9 mouse cellular contexts compared by ENCODE assay signal in genomic region chr8:87660916-87661910, GRCm38 (mm10).
DNase-seq lines count a peak whose midpoint lies in the region; ATAC-seq and TF ChIP-seq lines count a peak whose summit lies in the region.
"Had no signal": no experiment of that assay in that cellular context is flagged by ENCODE, and none has a peak within 500 bp of the region (broad histone marks: within the 10 kb centered on the region; RNA-seq: fewer than 3 reads in every experiment).

No protein-coding gene starts in this region.

- DNase-seq in heart, adult 2 months, result no peak
- peak; percentile 23 for DNase-seq in mesoderm, embryonic 11.5 days (ENCODE audit: low read depth, low spot score)
- no peak for DNase-seq in gastrocnemius, postnatal 25 days
- no peak for DNase-seq in right cerebral cortex, postnatal 4 days
- DNase-seq in right cerebral cortex, postnatal 36 days (ENCODE audit: low spot score in 2 of 2), result no peak
- DNase-seq: right cerebral cortex, postnatal 25 days had no signal

- TF ChIP-seq CTCF in heart, adult 2 months (IDR thresholded peaks at IDR 0.05), result no peak
- no peak for TF ChIP-seq CTCF in ES-Bruce4 (IDR thresholded peaks at IDR 0.05; ENCODE audit: low read depth, low read length)

- H3K36me3 ChIP-seq in heart, embryonic 13.5 days, result no peaks in the 10 kb centered on the region
- H3K36me3 ChIP-seq in heart, adult 2 months (ENCODE audit: control insufficient read depth, insufficient read depth, low read length), result no peaks in the 10 kb centered on the region
- H3K36me3 ChIP-seq in ES-Bruce4 (ENCODE audit: control insufficient read depth, insufficient read depth, low read length, poor library complexity, severe bottlenecking), result no peaks in the 10 kb centered on the region
- H3K36me3 ChIP-seq in forebrain, embryonic 16.5 days (ENCODE audit: control insufficient read depth, insufficient read depth), result no peaks in the 10 kb centered on the region

- H3K79me2 ChIP-seq in heart, adult 2 months (replicated peaks; ENCODE audit: control insufficient read depth, insufficient read depth, low read length), result no peaks in the 10 kb centered on the region

- intact Hi-C loops in heart, adult 2 months (cut with DNase I), result loop anchor here (5.0 kb wide), 1 partner anchor 296 kb away; the partner anchor contains the start of gene Zfp423

- peaks cover 40% of the 10 kb centered on the region for H3K4me1 ChIP-seq in heart, embryonic 13.5 days
- no peaks in the 10 kb centered on the region for H3K4me1 ChIP-seq in heart, adult 2 months (ENCODE audit: control insufficient read depth, insufficient read depth, low read length)
- H3K4me1 ChIP-seq in ES-Bruce4 (ENCODE audit: control insufficient read depth, insufficient read depth, low read length), result peaks cover 1% of the 10 kb centered on the region
- peaks cover 46% of the 10 kb centered on the region for H3K4me1 ChIP-seq in forebrain, embryonic 16.5 days (replicated peaks; ENCODE audit: control insufficient read depth, insufficient read depth, low read length)

- no peaks in the 10 kb centered on the region for H3K9me3 ChIP-seq in heart, embryonic 13.5 days
- H3K9me3 ChIP-seq in ES-Bruce4 (replicated peaks; ENCODE audit: control insufficient read depth, insufficient read depth, low read length, poor library complexity, severe bottlenecking), result no peaks in the 10 kb centered on the region
- H3K9me3 ChIP-seq in forebrain, embryonic 16.5 days (ENCODE audit: control insufficient read depth, low read length), result no peaks in the 10 kb centered on the region

- TF ChIP-seq POLR2A in heart, adult 2 months (IDR thresholded peaks at IDR 0.05; ENCODE audit: insufficient read depth, low read depth, low read length), result no peak
- no peak for TF ChIP-seq POLR2A in ES-Bruce4 (IDR thresholded peaks at IDR 0.05; ENCODE audit: insufficient read depth, low read length)

- H3K9ac ChIP-seq in heart, embryonic 13.5 days, result 0 out of 2 replicates have a peak overlapping the region, but pooled peaks have one; percentile 8
- H3K9ac ChIP-seq in heart, adult 2 months (ENCODE audit: low read depth, low read length), result no peak overlapping the region
- H3K9ac ChIP-seq in ES-Bruce4 (ENCODE audit: low read depth, poor library complexity, severe bottlenecking), result peak overlapping the region; percentile 40
- no peak overlapping the region for H3K9ac ChIP-seq in forebrain, embryonic 16.5 days (replicated peaks; ENCODE audit: low read depth, low read length)

- peak overlapping the region; percentile 67 for H3K4me2 ChIP-seq in heart, embryonic 13.5 days
- peak overlapping the region; percentile 62 for H3K4me2 ChIP-seq in forebrain, embryonic 16.5 days (ENCODE audit: low read length)

- ATAC-seq in heart, embryonic 13.5 days (ENCODE audit: extremely low read depth, insufficient number of reproducible peaks, low FRiP score, low TSS enrichment), result no peak
- ATAC-seq in forebrain, embryonic 16.5 days, result no peak

- H3K27me3 ChIP-seq in heart, embryonic 13.5 days (replicated peaks), result peaks cover 72% of the 10 kb centered on the region
- H3K27me3 ChIP-seq in heart, adult 2 months (ENCODE audit: control insufficient read depth, insufficient read depth, low read length), result peaks cover 7% of the 10 kb centered on the region; the same call in 1 of the 2 replicates
- no peaks in the 10 kb centered on the region for H3K27me3 ChIP-seq in ES-Bruce4 (ENCODE audit: control insufficient read depth, insufficient read depth, low read length, poor library complexity, severe bottlenecking)
- no peaks in the 10 kb centered on the region for H3K27me3 ChIP-seq in forebrain, embryonic 16.5 days (replicated peaks; ENCODE audit: control insufficient read depth, insufficient read depth, low read length)

- 13% methylated on average over 34 of the region's 34 CpGs for WGBS in heart, embryonic 13.5 days
- WGBS in heart, adult 2 months, result 29% methylated on average over 34 of the region's 34 CpGs
- WGBS in forebrain, embryonic 16.5 days, result 12% methylated on average over 34 of the region's 34 CpGs

- no peak overlapping the region for H3K27ac ChIP-seq in heart, embryonic 13.5 days (replicated peaks)
- no peak overlapping the region for H3K27ac ChIP-seq in heart, adult 2 months
- H3K27ac ChIP-seq in ES-Bruce4 (ENCODE audit: insufficient read depth, low read length), result peak overlapping the region; percentile 26
- no peak overlapping the region for H3K27ac ChIP-seq in forebrain, embryonic 16.5 days (ENCODE audit: low read length)

- no peak for TF ChIP-seq EP300 in heart, adult 2 months (IDR thresholded peaks at IDR 0.05; ENCODE audit: insufficient read depth, low read depth, low read length)
- no peak for TF ChIP-seq EP300 in ES-Bruce4 (IDR thresholded peaks at IDR 0.05; ENCODE audit: insufficient read depth, low read depth, low read length)

- peak overlapping the region; percentile 41 for H3K4me3 ChIP-seq in heart, embryonic 13.5 days
- no peak overlapping the region for H3K4me3 ChIP-seq in heart, adult 2 months
- H3K4me3 ChIP-seq in ES-Bruce4 (ENCODE audit: low read depth, low read length), result peak overlapping the region; percentile 30
- no peak overlapping the region for H3K4me3 ChIP-seq in forebrain, embryonic 16.5 days (replicated peaks; ENCODE audit: low read length)

Comparison
In these comparisons a context has a peak if more than half of its experiments do, and no peak if none do; other contexts are left out.
1. H3K4me3 ChIP-seq: peak in heart, embryonic 13.5 days (single experiment) and ES-Bruce4 (single experiment); none in heart, adult 2 months (single experiment) and forebrain, embryonic 16.5 days (single experiment).
2. H3K9ac ChIP-seq: peak in heart, embryonic 13.5 days (single experiment) and ES-Bruce4 (single experiment); none in heart, adult 2 months (single experiment) and forebrain, embryonic 16.5 days (single experiment).